In the genomic region with DNA sequence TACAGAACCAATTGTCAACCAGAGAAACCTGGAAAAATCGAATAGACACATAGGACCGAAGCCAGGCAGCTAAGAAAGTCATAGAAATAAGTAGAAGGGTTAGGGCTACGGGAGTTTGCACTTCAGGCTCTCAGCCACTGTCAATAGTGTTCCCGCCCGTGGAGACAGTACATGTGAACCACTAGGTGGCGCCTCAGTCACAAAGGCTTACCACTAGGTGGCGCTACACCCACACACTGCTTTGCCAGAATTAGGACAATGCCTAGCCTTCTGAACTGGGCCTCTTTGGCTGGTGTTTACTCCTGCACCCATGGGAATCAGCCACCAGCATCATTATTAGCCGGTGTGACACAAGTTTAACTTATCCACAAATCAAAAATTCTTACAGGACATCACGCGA, we compare ENCODE assay signal across 7 mouse cellular contexts. TPM values are rescaled to one million over a fixed set of nuclear protein-coding genes. Genes with fewer than 3 reads are reported as not detected.
A peak's percentile ranks its signal among the peaks of the same experiment; 100 is the strongest.
DNase-seq lines count a peak whose midpoint lies in the region; ATAC-seq and TF ChIP-seq lines count a peak whose summit lies in the region.

No protein-coding gene starts in this region.

- peaks cover 36% of the 10 kb centered on the region for H3K36me3 ChIP-seq in forebrain, embryonic 14.5 days (ENCODE audit: control insufficient read depth, insufficient read depth, low read length)
- H3K36me3 ChIP-seq in hindbrain, embryonic 16.5 days (ENCODE audit: control insufficient read depth, insufficient read depth, low read length): peaks cover 6% of the 10 kb centered on the region
- H3K36me3 ChIP-seq in small intestine, adult 2 months (ENCODE audit: control insufficient read depth, insufficient read depth, low read length): peaks cover 18% of the 10 kb centered on the region

- H3K4me3 ChIP-seq in forebrain, embryonic 14.5 days (ENCODE audit: low read depth, low read length): no peak overlapping the region
- no peak overlapping the region for H3K4me3 ChIP-seq in hindbrain, embryonic 16.5 days (ENCODE audit: low read length)
- no peak overlapping the region for H3K4me3 ChIP-seq in small intestine, adult 2 months (ENCODE audit: low read depth, low read length)

- peaks cover 4% of the 10 kb centered on the region; the same call in 1 of the 2 replicates for H3K4me1 ChIP-seq in forebrain, embryonic 14.5 days (ENCODE audit: control insufficient read depth, insufficient read depth, low read length)
- peaks cover 16% of the 10 kb centered on the region for H3K4me1 ChIP-seq in hindbrain, embryonic 16.5 days (ENCODE audit: control insufficient read depth, insufficient read depth, low read depth, low read length)
- peaks cover 2% of the 10 kb centered on the region; the same call in 1 of the 2 replicates for H3K4me1 ChIP-seq in small intestine, adult 2 months (ENCODE audit: control insufficient read depth, insufficient read depth, insufficient read length, low read length)

- no peak overlapping the region for H3K4me2 ChIP-seq in forebrain, embryonic 14.5 days (ENCODE audit: low read length)
- H3K4me2 ChIP-seq in hindbrain, embryonic 16.5 days (ENCODE audit: low read length): no peak overlapping the region

- WGBS in forebrain, embryonic 14.5 days: 30% methylated on average over 10 of the region's 10 CpGs
- 32% methylated on average over 10 of the region's 10 CpGs for WGBS in hindbrain, embryonic 16.5 days
- 24% methylated on average over 10 of the region's 10 CpGs for WGBS in small intestine, adult 2 months

- ATAC-seq in forebrain, embryonic 14.5 days: peak; percentile 40; the same call in 1 of the 2 replicates
- peak; percentile 30; the same call in 1 of the 2 replicates for ATAC-seq in hindbrain, embryonic 16.5 days

- H3K9ac ChIP-seq in forebrain, embryonic 14.5 days (ENCODE audit: low read length): no peak overlapping the region
- no peak overlapping the region for H3K9ac ChIP-seq in hindbrain, embryonic 16.5 days (ENCODE audit: low read depth, low read length)

- no peaks in the 10 kb centered on the region for H3K27me3 ChIP-seq in forebrain, embryonic 14.5 days (replicated peaks; ENCODE audit: control insufficient read depth, insufficient read depth, low read length)
- H3K27me3 ChIP-seq in hindbrain, embryonic 16.5 days (replicated peaks; ENCODE audit: control insufficient read depth, insufficient read depth, low read length): no peaks in the 10 kb centered on the region
- no peaks in the 10 kb centered on the region for H3K27me3 ChIP-seq in small intestine, adult 2 months (ENCODE audit: control insufficient read depth, insufficient read depth, low read length)

- peak; percentile 100 for TF ChIP-seq CTCF in small intestine, adult 2 months (IDR thresholded peaks at IDR 0.05; ENCODE audit: extremely low read depth, insufficient read length, insufficient replicate concordance, low read depth, low read length)

- TF ChIP-seq POLR2A in small intestine, adult 2 months (IDR thresholded peaks at IDR 0.05; ENCODE audit: low read depth, low read length): no peak

- H3K9me3 ChIP-seq in forebrain, embryonic 14.5 days (replicated peaks; ENCODE audit: control insufficient read depth, low read length): no peaks in the 10 kb centered on the region
- no peaks in the 10 kb centered on the region for H3K9me3 ChIP-seq in hindbrain, embryonic 16.5 days (ENCODE audit: control insufficient read depth, low read length)

- peak; percentile 79 for DNase-seq in Muller cell, postnatal 12 days (ENCODE audit: inconsistent ontology term)
- peak; percentile 66 for DNase-seq in c-Kit-negative CD71-positive TER-119-positive erythroid progenitor cells, embryonic 14.5 days (ENCODE audit: low read depth, low spot score)
- peak; percentile 85 for DNase-seq in forebrain, embryonic 14.5 days (ENCODE audit: low spot score)
- peak; percentile 77 for DNase-seq in left cerebral cortex, adult 11 months (ENCODE audit: low spot score)
- peak; percentile 84 to 90 for DNase-seq in lung, postnatal 4 days

- H3K27ac ChIP-seq in forebrain, embryonic 14.5 days (ENCODE audit: low read depth, low read length): no peak overlapping the region
- no peak overlapping the region for H3K27ac ChIP-seq in hindbrain, embryonic 16.5 days (ENCODE audit: low read depth, low read length)
- no peak overlapping the region for H3K27ac ChIP-seq in small intestine, adult 2 months (ENCODE audit: insufficient read depth, low read depth, low read length)

RNA-seq across cellular contexts. Expression of a gene that starts 6.6 kb away (rescaled TPM):
- 42.2 and 47.6 TPM in 2 replicates for polyA plus RNA-seq in forebrain, embryonic 14.5 days (2014; fragmentation: Nextera tagmentation; extraction: Ambion mirVana)
- polyA plus RNA-seq in hindbrain, embryonic 16.5 days (2015; fragmentation: Nextera tagmentation; extraction: Ambion mirVana): 100 and 108 TPM in 2 replicates
- polyA plus RNA-seq in small intestine, adult 2 months (2012; rRNA removed): 54.9 and 134 TPM in 2 replicates

RNA-seq across cellular contexts. Expression of a gene that starts 15.0 kb away (rescaled TPM):
- 182 and 192 TPM in 2 replicates for polyA plus RNA-seq in forebrain, embryonic 14.5 days (2014; fragmentation: Nextera tagmentation; extraction: Ambion mirVana)
- 232 and 238 TPM in 2 replicates for polyA plus RNA-seq in hindbrain, embryonic 16.5 days (2015; fragmentation: Nextera tagmentation; extraction: Ambion mirVana)
- polyA plus RNA-seq in small intestine, adult 2 months (2012; rRNA removed): 150 and 244 TPM in 2 replicates

RNA-seq across cellular contexts. Expression of a gene that starts 48.3 kb away (rescaled TPM):
- polyA plus RNA-seq in forebrain, embryonic 14.5 days (2014; fragmentation: Nextera tagmentation; extraction: Ambion mirVana): 2.2 and 2.3 TPM in 2 replicates
- 7.9 and 8.1 TPM in 2 replicates for polyA plus RNA-seq in hindbrain, embryonic 16.5 days (2015; fragmentation: Nextera tagmentation; extraction: Ambion mirVana)
- polyA plus RNA-seq in small intestine, adult 2 months (2012; rRNA removed): 218 and 419 TPM in 2 replicates

Comparison
In these comparisons a context has a peak if more than half of its experiments do, and no peak if none do; other contexts are left out.
1. RNA of a gene that starts 48.3 kb away (polyA plus RNA-seq): 218 to 419 TPM in small intestine, adult 2 months; 7.9 to 8.1 TPM in hindbrain, embryonic 16.5 days and 2.2 to 2.3 TPM in forebrain, embryonic 14.5 days; every median in the first group is over 10 times any median in the second.
2. Peak in every context shown above with its lines, with median percentiles within 50 percentile points of each other: DNase-seq.